Mouse (Mus musculus) MEL (cell line): ENCODE measurements around the gene Dnm1. TPM values are rescaled to one million over a fixed set of nuclear protein-coding genes. Genes with fewer than 3 reads are reported as not detected.
A peak's percentile ranks its signal among the peaks of the same experiment; 100 is the strongest.

ENCODE experiments used
- DNase-seq: peaks from one replicate; pipeline ENCODE4 v3.0.0; 2011; ENCODE audit warnings: low read depth, low spot score
- H3K27ac ChIP-seq: 2 replicates; pipeline ENCODE4 v1.5.1; 2012; ENCODE audit warnings: low read depth, mild to moderate bottlenecking, control low read depth, low read length, moderate library complexity; ENCODE audit not compliant: control insufficient read depth
- H3K27me3 ChIP-seq, 2 experiments: fragments of 150-350 bp in 1 of 2; sonication (generic) in 1 of 2; 2 replicates each; pipeline ENCODE4 v1.6.1; 2012; ENCODE audit warnings: low read length in 2 of 2, mild to moderate bottlenecking in 2 of 2, improper control_type of control experiment in 1 of 2, moderate library complexity in 1 of 2; ENCODE audit not compliant: insufficient read depth in 2 of 2, control insufficient read depth in 1 of 2
- H3K36me3 ChIP-seq, 2 experiments: 2 replicates each; pipeline ENCODE4 v1.6.1; 2012 to 2014; ENCODE audit warnings: low read length in 2 of 2, improper control_type of control experiment in 1 of 2, inconsistent platforms in 1 of 2, mild to moderate bottlenecking in 1 of 2; ENCODE audit not compliant: insufficient read depth in 2 of 2, control insufficient read depth in 1 of 2
- H3K4me1 ChIP-seq, 2 experiments: fragments of 150-350 bp in 1 of 2; sonication (generic) in 1 of 2; 2 replicates each; pipeline ENCODE4 v1.6.1; 2012; ENCODE audit warnings: low read length in 2 of 2, improper control_type of control experiment in 1 of 2, mild to moderate bottlenecking in 1 of 2; ENCODE audit not compliant: insufficient read depth in 2 of 2, control insufficient read depth in 1 of 2
- H3K4me3 ChIP-seq, 2 experiments: fragments of 150-350 bp in 1 of 2; sonication (generic) in 1 of 2; 2 replicates each; pipeline ENCODE4 v1.5.1; 2012; ENCODE audit warnings: low read depth in 2 of 2, low read length in 2 of 2, mild to moderate bottlenecking in 2 of 2, moderate library complexity in 2 of 2, control low read depth in 1 of 2, improper control_type of control experiment in 1 of 2; ENCODE audit not compliant: control insufficient read depth in 1 of 2, insufficient read depth in 1 of 2
- H3K79me2 ChIP-seq: 2 replicates; pipeline ENCODE4 v1.6.1; 2012; ENCODE audit warnings: mild to moderate bottlenecking, low read length, moderate library complexity; ENCODE audit not compliant: control insufficient read depth, poor library complexity, insufficient read depth
- H3K9ac ChIP-seq: 2 replicates; pipeline ENCODE4 v1.6.1; 2012; ENCODE audit warnings: low read depth, mild to moderate bottlenecking, control low read depth, low read length, moderate library complexity; ENCODE audit not compliant: control insufficient read depth, poor library complexity, severe bottlenecking
- H3K9me3 ChIP-seq: fragments of 150-350 bp; sonication (generic); replicated peaks from 2 replicates; pipeline ENCODE4 v1.6.1; 2012; ENCODE audit warnings: mild to moderate bottlenecking, low read length, improper control_type of control experiment, moderate library complexity; ENCODE audit not compliant: insufficient read depth
- CHD1 ChIP-seq: IDR thresholded peaks from 2 replicates; pipeline ENCODE4 v1.6.1; 2012; ENCODE audit warnings: low read depth, mild to moderate bottlenecking, inconsistent platforms, low read length, improper control_type of control experiment
- CHD2 ChIP-seq: IDR thresholded peaks from 2 replicates; pipeline ENCODE4 v1.6.1; 2011; ENCODE audit warnings: low read length, improper control_type of control experiment
- ELF1 ChIP-seq: IDR thresholded peaks from 2 replicates; pipeline ENCODE4 v1.6.1; 2014; ENCODE audit warnings: low read depth, mild to moderate bottlenecking, inconsistent platforms, low read length, improper control_type of control experiment, moderate library complexity
- ETS1 ChIP-seq: IDR thresholded peaks from 2 replicates; pipeline ENCODE4 v1.6.1; 2012; ENCODE audit warnings: low read depth, mild to moderate bottlenecking, inconsistent platforms, low read length, improper control_type of control experiment, moderate library complexity
- GABPA ChIP-seq: IDR thresholded peaks from 2 replicates; pipeline ENCODE4 v1.6.1; 2012; ENCODE audit warnings: low read depth, mild to moderate bottlenecking, inconsistent platforms, low read length, improper control_type of control experiment, moderate library complexity
- GATA1 ChIP-seq: IDR thresholded peaks from 2 replicates; pipeline ENCODE4 v1.6.1; 2011; ENCODE audit warnings: low read depth, low read length, improper control_type of control experiment
- HCFC1 ChIP-seq: IDR thresholded peaks from 2 replicates; pipeline ENCODE4 v1.6.1; 2012; ENCODE audit warnings: low read depth, mild to moderate bottlenecking, inconsistent platforms, low read length, improper control_type of control experiment, moderate library complexity
- JUND ChIP-seq: IDR thresholded peaks from 2 replicates; pipeline ENCODE4 v1.6.1; 2011; ENCODE audit warnings: low read depth, mild to moderate bottlenecking, improper control_type of control experiment, low read length
- KAT2A ChIP-seq: conservative IDR thresholded peaks from 2 replicates; pipeline ENCODE4 v1.6.1; 2012; ENCODE audit warnings: low read depth, low read length, improper control_type of control experiment, inconsistent platforms
- MAX ChIP-seq: IDR thresholded peaks from 2 replicates; pipeline ENCODE4 v1.6.1; 2011; ENCODE audit warnings: low read length, improper control_type of control experiment
- MXI1 ChIP-seq: IDR thresholded peaks from 2 replicates; pipeline ENCODE4 v1.6.1; 2011; ENCODE audit warnings: mild to moderate bottlenecking, low read depth, low read length, improper control_type of control experiment
- MYC ChIP-seq: IDR thresholded peaks from 2 replicates; pipeline ENCODE4 v1.6.1; 2011; ENCODE audit warnings: low read depth, mild to moderate bottlenecking, low read length, improper control_type of control experiment, moderate library complexity
- NELFE ChIP-seq: IDR thresholded peaks from 2 replicates; pipeline ENCODE4 v1.6.1; 2011; ENCODE audit warnings: low read depth, low read length, improper control_type of control experiment
- NRF1 ChIP-seq: IDR thresholded peaks from 2 replicates; pipeline ENCODE4 v1.6.1; 2014; ENCODE audit warnings: low read depth, mild to moderate bottlenecking, inconsistent platforms, low read length, improper control_type of control experiment, moderate library complexity; ENCODE audit not compliant: poor library complexity, insufficient read depth, severe bottlenecking
- POLR2A ChIP-seq, 2 experiments: IDR thresholded peaks; 2 replicates each; pipeline ENCODE4 v1.6.1; 2011 to 2012; ENCODE audit warnings: low read length in 2 of 2, mild to moderate bottlenecking in 2 of 2, control low read depth in 1 of 2, improper control_type of control experiment in 1 of 2, low read depth in 1 of 2, moderate library complexity in 1 of 2; ENCODE audit not compliant: control insufficient read depth in 1 of 2, insufficient read depth in 1 of 2, poor library complexity in 1 of 2
- POLR2AphosphoS2 ChIP-seq: IDR thresholded peaks from 2 replicates; pipeline ENCODE4 v1.6.1; 2011; ENCODE audit warnings: low read length, improper control_type of control experiment
- POLR2AphosphoS5 ChIP-seq: IDR thresholded peaks from 2 replicates; pipeline ENCODE4 v1.6.1; 2012; ENCODE audit warnings: low read depth, borderline replicate concordance, mild to moderate bottlenecking, inconsistent platforms, low read length, moderate library complexity, mixed read lengths
- RCOR1 ChIP-seq: IDR thresholded peaks from 2 replicates; pipeline ENCODE4 v1.6.1; 2012; ENCODE audit warnings: low read depth, mild to moderate bottlenecking, inconsistent platforms, low read length, improper control_type of control experiment
- SIN3A ChIP-seq: IDR thresholded peaks from 2 replicates; pipeline ENCODE4 v1.6.1; 2012; ENCODE audit warnings: low read length, improper control_type of control experiment, inconsistent platforms
- TAL1 ChIP-seq: IDR thresholded peaks from 2 replicates; pipeline ENCODE4 v1.6.1; 2012; ENCODE audit warnings: mild to moderate bottlenecking, inconsistent platforms, low read length, moderate library complexity, mixed read lengths
- TBP ChIP-seq: IDR thresholded peaks from 2 replicates; pipeline ENCODE4 v1.8.0; 2011; ENCODE audit warnings: low read depth, low read length, improper control_type of control experiment
- TCF12 ChIP-seq: IDR thresholded peaks from 2 replicates; pipeline ENCODE4 v1.6.1; 2014; ENCODE audit warnings: low read depth, mild to moderate bottlenecking, inconsistent platforms, low read length, improper control_type of control experiment, moderate library complexity
- USF1 ChIP-seq: IDR thresholded peaks from 2 replicates; pipeline ENCODE4 v1.6.1; 2014; ENCODE audit warnings: low read depth, mild to moderate bottlenecking, inconsistent platforms, low read length, improper control_type of control experiment, moderate library complexity
- USF2 ChIP-seq, 2 experiments: IDR thresholded peaks; 2 replicates each; pipeline ENCODE4 v1.6.1; 2011 to 2012; ENCODE audit warnings: improper control_type of control experiment in 2 of 2, low read length in 2 of 2, borderline replicate concordance in 1 of 2, inconsistent platforms in 1 of 2, low read depth in 1 of 2, mild to moderate bottlenecking in 1 of 2; ENCODE audit not compliant: insufficient read depth in 1 of 2
- ZC3H11A ChIP-seq: IDR thresholded peaks from 2 replicates; pipeline ENCODE4 v1.6.1; 2012; ENCODE audit warnings: low read depth, mild to moderate bottlenecking, inconsistent platforms, low read length, improper control_type of control experiment
- ZMIZ1 ChIP-seq: IDR thresholded peaks from 2 replicates; pipeline ENCODE4 v1.6.1; 2012; ENCODE audit warnings: low read depth, mild to moderate bottlenecking, inconsistent platforms, low read length, improper control_type of control experiment, moderate library complexity
- polyA plus RNA-seq, 2 experiments: library from polyadenylated mRNA; stranded (reverse) in 1 of 2; unstranded in 1 of 2; fragments of >175 nt in 1 of 2; fragments of >200 nt in 1 of 2; gene quantifications; 2 replicates each; pipeline versions ENCODE4 v1.2.1 to v1.2.4; 2012; ENCODE audit warnings: low replicate concordance in 2 of 2, low read depth in 1 of 2; ENCODE audit not compliant: insufficient read length in 2 of 2, insufficient read depth in 1 of 2, missing spikeins in 1 of 2
- total RNA-seq: library from RNA; depleted of rRNA; stranded (reverse); fragments of 300-350 nt; gene quantifications from 2 replicates; pipeline ENCODE4 v1.2.3, GENCODE M21; 2012

Gene Dnm1
- total and polyA plus RNA-seq, 3 experiments: 0.42 to 5.0 TPM; not detected in 1

- TF ChIP-seq POLR2AphosphoS5 (no peak), TCF12 (no peak)
- TF ChIP-seq, all 39 proteins: peak for 17
Measured at GRCm38 (mm10) chr2:32260635-32261034, 92.5 kb downstream of the Dnm1 start (continued).

GRCm38 (mm10) chr2:32259657-32260417 is 93.3 kb downstream of the Dnm1 start, which contains the start of gene Uck1:
TSS of gene Uck1 (minus strand) at chr2:32260159.
- Histone ChIP-seq H3K9ac (peak within 1 kb of the TSS; percentile 87), H3K27me3 (no peaks in the 10 kb centered on the region), H3K9me3 (no peaks in the 10 kb centered on the region), H3K79me2 (peaks cover 14% of the 10 kb centered on the region), H3K36me3 (peaks cover 2 to 4% of the 10 kb centered on the region in 2 experiments; a peak in 2 of 4 replicates), H3K4me1 (peaks cover 0 to 5% of the 10 kb centered on the region in 2 experiments; a peak in 1 of 4 replicates), H3K4me3 (peak within 1 kb of the TSS; percentile 81 to 95), H3K27ac (peak within 1 kb of the TSS; percentile 51)
- TF ChIP-seq RCOR1: no peak
- TF ChIP-seq KAT2A: peak; percentile 46; the same call in 1 of the 2 replicates
- no peak for TF ChIP-seq USF2 (IDR thresholded peaks at IDR 0.05; ENCODE audit: borderline replicate concordance in 1 of 2, insufficient read depth in 1 of 2, low read depth in 1 of 2, low read length in 2 of 2)
- peak; percentile 77 for TF ChIP-seq NRF1
- peak; percentile 73 for TF ChIP-seq MYC
- peak; percentile 41; the same call in 1 of the 2 replicates for TF ChIP-seq USF1
- no peak for TF ChIP-seq GATA1
- TF ChIP-seq MAX: peak; percentile 47; the same call in 1 of the 2 replicates
- TF ChIP-seq TAL1: no peak
- no peak for TF ChIP-seq ZC3H11A
- TF ChIP-seq TBP: peak; percentile 58; the same call in 1 of the 2 replicates
- TF ChIP-seq MXI1: peak; percentile 79
- TF ChIP-seq SIN3A: peak; percentile 62; the same call in 1 of the 2 replicates
- TF ChIP-seq ZMIZ1: peak; percentile 81
- TF ChIP-seq ELF1: peak; percentile 74
- no peak for TF ChIP-seq JUND
- no peak for TF ChIP-seq ETS1
- no peak for TF ChIP-seq CHD1
- TF ChIP-seq CHD2: no peak
- 0 out of 2 replicates have a peak, but pooled peaks have one; percentile 38 for TF ChIP-seq POLR2AphosphoS2
- 0 out of 2 replicates have a peak, but pooled peaks have one; percentile 24 for TF ChIP-seq TCF12
- TF ChIP-seq HCFC1: peak; percentile 81
- TF ChIP-seq GABPA: no peak
- peak; percentile 87 for TF ChIP-seq NELFE
- peak; percentile 88 to 93 for TF ChIP-seq POLR2A (IDR thresholded peaks at IDR 0.05; ENCODE audit: control insufficient read depth in 1 of 2, insufficient read depth in 1 of 2, low read depth in 1 of 2, low read length in 2 of 2, poor library complexity in 1 of 2)
- DNase-seq: peak; percentile 97
